Mouse (Mus musculus): ENCODE measurements around the gene Tex26. TPM values are rescaled to one million over a fixed set of nuclear protein-coding genes. Genes with fewer than 3 reads are reported as not detected.

Tex26 gene
- total RNA-seq, 2 experiments from 2014 or later = not detected

Other genes with a start within 250 kb of the Tex26 start
- 1 to 10 TPM; 5.3 to 6.7 TPM for gene Alox5ap, start 174.9 kb upstream of the Tex26 start, total RNA-seq (2021)
- gene Medag, start 27.9 kb upstream of the Tex26 start, total RNA-seq (2021) = 10 to 100 TPM in 1 of 2 experiments, 1 to 10 TPM in 1; 9.5 to 15.6 TPM
- not detected for gene Wdr95, start 89.0 kb downstream of the Tex26 start, total RNA-seq (2021)
- gene Hsph1, start 196.7 kb downstream of the Tex26 start, total RNA-seq (2021) = 10 to 100 TPM; 60.1 to 86.6 TPM
- gene B3glct, start 238.6 kb downstream of the Tex26 start, total RNA-seq (2021) = 1 to 10 TPM; 3.5 to 5.2 TPM